Mouse (Mus musculus) limb, embryonic 14.5 days (tissue): ENCODE measurements around the gene Trim8. TPM values are rescaled to one million over a fixed set of nuclear protein-coding genes. Genes with fewer than 3 reads are reported as not detected.

Experiments
- ATAC-seq: fragments of 200-750 bp; cut with Nextera tagmentation; 2 replicates; pipeline ENCODE4 v1.8.0; 2017; ENCODE audit warnings: low read depth, moderate number of reproducible peaks, moderate TSS enrichment; ENCODE audit not compliant: low FRiP score
- DNase-seq: peaks from one replicate; pipeline ENCODE4 v3.0.0-alpha.2; 2015; ENCODE audit warnings: low spot score
- H3K27ac ChIP-seq: fragments of 300-500 bp; sonication (generic); replicated peaks from 2 replicates; pipeline ENCODE4 v1.5.1; 2014; ENCODE audit warnings: low read depth, mild to moderate bottlenecking, low read length, moderate library complexity, mixed read lengths
- H3K27me3 ChIP-seq: fragments of 300-500 bp; sonication (generic); 2 replicates; pipeline ENCODE4 v1.6.1; 2014; ENCODE audit warnings: low read length, mixed read lengths; ENCODE audit not compliant: control insufficient read depth, insufficient read depth
- H3K36me3 ChIP-seq: fragments of 300-500 bp; sonication (generic); 2 replicates; pipeline ENCODE4 v1.6.1; 2014; ENCODE audit warnings: mild to moderate bottlenecking, low read length, moderate library complexity, mixed read lengths; ENCODE audit not compliant: control insufficient read depth, insufficient read depth
- H3K4me1 ChIP-seq: fragments of 300-500 bp; sonication (generic); 2 replicates; pipeline ENCODE4 v1.6.1; 2014; ENCODE audit warnings: antibody characterized with exemption, low read length, mixed read lengths; ENCODE audit not compliant: control insufficient read depth, insufficient read depth
- H3K4me2 ChIP-seq: fragments of 300-500 bp; sonication (generic); replicated peaks from 2 replicates; pipeline ENCODE4 v1.6.1; 2014; ENCODE audit warnings: low read depth, mild to moderate bottlenecking, low read length, moderate library complexity; ENCODE audit not compliant: severe bottlenecking
- H3K4me3 ChIP-seq: fragments of 300-500 bp; sonication (generic); replicated peaks from 2 replicates; pipeline ENCODE4 v1.5.1; 2014; ENCODE audit warnings: low read length
- H3K9ac ChIP-seq: fragments of 300-500 bp; sonication (generic); 2 replicates; pipeline ENCODE4 v1.6.1; 2014; ENCODE audit warnings: mild to moderate bottlenecking, low read depth, low read length, moderate library complexity; ENCODE audit not compliant: severe bottlenecking
- H3K9me3 ChIP-seq: fragments of 300-500 bp; sonication (generic); 2 replicates; pipeline ENCODE4 v1.6.1; 2016; ENCODE audit warnings: low read length; ENCODE audit not compliant: control insufficient read depth
- POLR2A ChIP-seq: fragments of 200-500 bp; IDR thresholded peaks from 2 replicates; pipeline ENCODE4 v1.8.0; 2012; ENCODE audit warnings: inconsistent platforms, mild to moderate bottlenecking, moderate library complexity, borderline replicate concordance; ENCODE audit not compliant: insufficient read depth, insufficient read length; ENCODE audit errors: extremely low read depth
- WGBS: fragments of 180-500 bp; shearing (Covaris S2); extraction: QIAGEN DNeasy Blood & Tissue Kit; methylation state at CpG from one replicate; pipeline ENCODE4 v1.1.7; 2014; 5-methylcytosine and 5-hydroxymethylcytosine counted together
- polyA plus RNA-seq, 2 experiments: library from polyadenylated mRNA; depleted of rRNA in 1 of 2; stranded (reverse) in 1 of 2; unstranded in 1 of 2; fragments of >200 nt; fragmentation: Nextera tagmentation in 1 of 2; extraction: Ambion mirVana in 1 of 2; gene quantifications; 2 replicates each; pipeline versions ENCODE4 v1.2.1 to v1.2.3; 2012 to 2014

The Trim8 gene
- polyA plus RNA-seq, 2 experiments = 21.5 to 22.7 TPM

- H3K4me1 ChIP-seq = peaks cover 41% of the 10 kb centered on the region
- H3K36me3 ChIP-seq = peaks cover 48% of the 10 kb centered on the region
- DNase-seq (no peak), ATAC-seq (no peak)
- H3K4me3 ChIP-seq = no peak overlapping the region
- H3K4me2 ChIP-seq = 0 out of 2 replicates have a peak overlapping the region, but pooled peaks have one; percentile 16
- no peaks in the 10 kb centered on the region for H3K27me3 ChIP-seq
- no peaks in the 10 kb centered on the region for H3K9me3 ChIP-seq
- TF ChIP-seq POLR2A = no peak
- H3K27ac ChIP-seq = no peak overlapping the region
- WGBS = 84% methylated on average over 8 of the region's 8 CpGs
- H3K9ac ChIP-seq = no peak overlapping the region; the same call in 1 of the 2 replicates
These were observed 4.3 kb downstream of the Trim8 start for GRCm38 (mm10) chr19:46505646-46506371.

GRCm38 (mm10) chr19:46506372-46506717, 4.8 kb downstream of the Trim8 start:
- H3K9me3 ChIP-seq = no peaks in the 10 kb centered on the region
- no peak for ATAC-seq
- no peak for TF ChIP-seq POLR2A
- H3K9ac ChIP-seq = peak overlapping the region; percentile 16; the same call in 1 of the 2 replicates
- 0 out of 2 replicates have a peak overlapping the region, but pooled peaks have one; percentile 16 for H3K4me2 ChIP-seq
- H3K4me1 ChIP-seq = peaks cover 41% of the 10 kb centered on the region
- WGBS = 65% methylated on average over 3 of the region's 3 CpGs
- H3K27ac ChIP-seq = no peak overlapping the region
- H3K27me3 ChIP-seq = no peaks in the 10 kb centered on the region
- DNase-seq = no peak
- H3K36me3 ChIP-seq = peaks cover 52% of the 10 kb centered on the region
- H3K4me3 ChIP-seq = no peak overlapping the region

- 69% methylated on average over 8 of the region's 8 CpGs for WGBS
- peaks cover 60% of the 10 kb centered on the region for H3K36me3 ChIP-seq
- H3K4me2 ChIP-seq = no peak overlapping the region
- no peak for TF ChIP-seq POLR2A
- no peaks in the 10 kb centered on the region for H3K27me3 ChIP-seq
- no peak for ATAC-seq
- peak overlapping the region; percentile 28 for H3K9ac ChIP-seq
- H3K9me3 ChIP-seq = no peaks in the 10 kb centered on the region
- peaks cover 41% of the 10 kb centered on the region for H3K4me1 ChIP-seq
- no peak overlapping the region; the same call in 1 of the 2 replicates for H3K27ac ChIP-seq
- no peak for DNase-seq
- no peak overlapping the region for H3K4me3 ChIP-seq
These were observed 5.7 kb downstream of the Trim8 start for GRCm38 (mm10) chr19:46507181-46507581.

- no peak overlapping the region for H3K27ac ChIP-seq
- no peaks in the 10 kb centered on the region for H3K27me3 ChIP-seq
- no peak for TF ChIP-seq POLR2A
- ATAC-seq = no peak
- no peak overlapping the region for H3K4me2 ChIP-seq
- no peak for DNase-seq
- H3K4me1 ChIP-seq = peaks cover 41% of the 10 kb centered on the region
- H3K36me3 ChIP-seq = peaks cover 66% of the 10 kb centered on the region
- H3K4me3 ChIP-seq = no peak overlapping the region
- no peaks in the 10 kb centered on the region for H3K9me3 ChIP-seq
- H3K9ac ChIP-seq = no peak overlapping the region
- 64% methylated on average over 1 of the region's 1 CpGs for WGBS
These were observed 6.3 kb downstream of the Trim8 start for GRCm38 (mm10) chr19:46507806-46508205.

- H3K9me3 ChIP-seq = no peaks in the 10 kb centered on the region
These were observed 7.2 kb downstream of the Trim8 start for GRCm38 (mm10) chr19:46508738-46509137.

GRCm38 (mm10) chr19:46509202-46509601, 7.7 kb downstream of the Trim8 start:
- Histone ChIP-seq H3K4me3 (no peak overlapping the region), H3K4me2 (no peak overlapping the region), H3K9ac (no peak overlapping the region), H3K27me3 (no peaks in the 10 kb centered on the region), H3K4me1 (peaks cover 40% of the 10 kb centered on the region), H3K36me3 (peaks cover 80% of the 10 kb centered on the region), H3K27ac (no peak overlapping the region), H3K9me3 (no peaks in the 10 kb centered on the region)
- ATAC-seq (no peak), DNase-seq (no peak)
- 55% methylated on average over 3 of the region's 3 CpGs for WGBS
- no peak for TF ChIP-seq POLR2A

More at GRCm38 (mm10) chr19:46508738-46509137, 7.2 kb downstream of the Trim8 start:
- no peaks in the 10 kb centered on the region for H3K27me3 ChIP-seq
- no peak for TF ChIP-seq POLR2A
- H3K9ac ChIP-seq = no peak overlapping the region
- DNase-seq = no peak
- peaks cover 76% of the 10 kb centered on the region for H3K36me3 ChIP-seq
- H3K27ac ChIP-seq = no peak overlapping the region
- H3K4me3 ChIP-seq = no peak overlapping the region
- H3K4me2 ChIP-seq = 0 out of 2 replicates have a peak overlapping the region, but pooled peaks have one; percentile 4
- ATAC-seq = no peak
- WGBS = 33% methylated on average over 3 of the region's 3 CpGs
- peaks cover 41% of the 10 kb centered on the region for H3K4me1 ChIP-seq
